Mouse (Mus musculus): ENCODE data around the gene Lrrn1. TPM values are rescaled to one million over a fixed set of nuclear protein-coding genes. Genes with fewer than 3 reads are reported as not detected.

Lrrn1 gene
- total RNA-seq (2021), result 10 to 100 TPM; 49.4 to 57.6 TPM
- long read RNA-seq, transcript Lrrn1-201 (2 exons, 3,700 nt), result major isoform, 17 of 20 reads
- long read RNA-seq, partial matches to known transcripts, result 0 of 20 reads
- long read RNA-seq, other reads (novel, unspliced or antisense), result 3 of 20 reads

DNA sequence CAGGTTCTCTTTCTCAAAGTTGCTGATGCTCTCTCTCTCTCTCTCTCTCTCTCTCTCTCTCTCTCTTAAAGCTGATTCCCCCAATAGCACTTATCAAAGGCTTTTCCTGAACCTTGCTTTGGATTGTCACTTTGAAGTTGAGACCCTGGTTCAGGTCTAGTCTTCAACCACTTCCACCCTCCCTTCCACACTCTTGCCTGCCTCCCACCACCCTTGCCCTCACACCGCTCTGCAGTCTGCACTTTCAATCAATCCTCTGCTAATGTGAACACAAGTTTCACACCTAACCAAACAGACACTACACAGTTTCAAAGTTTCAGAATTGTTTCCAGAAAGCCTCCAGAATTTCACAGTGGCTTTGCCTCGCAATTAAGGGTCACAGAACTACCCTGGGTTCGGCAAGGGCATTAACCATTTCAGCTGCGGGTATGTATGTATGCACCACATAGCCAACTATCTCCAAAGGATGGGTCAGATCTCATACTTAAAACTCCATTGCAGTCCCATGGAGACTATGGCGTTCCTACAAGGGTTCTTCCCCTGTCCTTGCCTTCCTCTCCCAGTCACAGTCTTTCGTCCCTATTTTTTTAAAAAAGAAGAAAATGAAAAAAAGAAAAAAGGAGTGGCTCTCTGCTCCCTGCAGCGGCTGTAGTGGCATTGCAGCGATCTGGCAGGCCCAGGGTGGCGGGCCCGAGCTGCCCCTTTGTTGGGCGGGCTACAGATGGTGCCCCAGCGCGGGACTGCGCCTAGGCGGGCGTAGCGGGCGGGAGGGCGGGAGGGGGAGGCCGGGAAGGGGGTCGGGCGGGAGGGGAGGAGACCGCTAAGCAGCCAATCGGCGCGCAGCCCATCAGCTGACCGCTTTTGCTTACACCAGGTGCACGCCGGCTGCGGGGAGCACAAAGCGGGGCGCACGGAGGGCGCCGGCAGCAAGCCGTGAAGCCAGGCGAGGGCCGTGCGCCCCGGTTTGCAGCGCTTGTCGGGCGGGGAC lies at the start of gene Lrrn1:
Lrrn1 (plus strand) TSS at position 892 of the 988 bp plus-strand sequence.
- DNase-seq (ENCODE audit: low spot score in 2 of 2), result peak; percentile 73 to 82

GRCm38 (mm10) chr6:107494491-107494890 lies 35.1 kb upstream of the Lrrn1 start:
- no peak for DNase-seq (ENCODE audit: low spot score in 2 of 2)

DNA sequence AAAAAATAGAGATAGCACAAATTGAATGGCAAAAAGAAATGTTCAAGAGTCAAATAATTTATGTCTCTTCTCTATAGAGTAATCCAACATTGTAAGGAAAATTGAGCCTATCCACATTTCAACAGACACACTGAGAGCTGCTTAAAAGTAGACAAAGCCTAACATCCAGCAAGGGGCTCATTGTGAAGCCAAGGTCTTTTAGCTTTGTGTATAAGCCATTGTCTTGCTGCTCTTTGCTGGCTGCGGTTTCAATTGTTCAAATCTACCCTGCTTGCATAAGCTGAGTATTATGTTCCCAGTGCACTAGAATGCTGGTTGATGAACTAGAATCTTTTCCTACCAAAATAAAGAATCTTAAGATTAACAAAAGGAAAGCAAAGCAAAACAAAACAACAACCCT lies 33.7 kb upstream of the Lrrn1 start:
- no peak for DNase-seq (ENCODE audit: low spot score in 2 of 2)

DNA sequence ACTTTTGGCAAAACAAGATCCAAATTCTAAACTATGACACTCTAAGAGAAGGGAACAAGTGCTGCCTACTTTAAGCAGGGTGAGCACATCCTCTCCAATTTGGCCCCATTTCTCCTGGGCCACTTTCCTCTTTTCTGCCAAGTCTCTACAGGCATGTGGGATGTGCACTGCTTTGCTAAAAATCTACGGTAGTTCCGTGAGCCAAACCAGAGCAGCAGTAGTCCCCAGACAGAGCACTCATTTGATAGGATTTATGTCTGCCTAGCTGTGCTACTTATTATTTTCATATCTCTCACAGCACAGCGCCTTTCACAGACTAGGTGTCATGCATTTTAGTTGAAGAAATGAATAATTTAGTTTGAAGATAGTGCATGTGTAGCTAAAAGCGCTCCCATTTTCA lies 15.9 kb upstream of the Lrrn1 start:
- no peak for DNase-seq (ENCODE audit: low spot score in 2 of 2)

DNA sequence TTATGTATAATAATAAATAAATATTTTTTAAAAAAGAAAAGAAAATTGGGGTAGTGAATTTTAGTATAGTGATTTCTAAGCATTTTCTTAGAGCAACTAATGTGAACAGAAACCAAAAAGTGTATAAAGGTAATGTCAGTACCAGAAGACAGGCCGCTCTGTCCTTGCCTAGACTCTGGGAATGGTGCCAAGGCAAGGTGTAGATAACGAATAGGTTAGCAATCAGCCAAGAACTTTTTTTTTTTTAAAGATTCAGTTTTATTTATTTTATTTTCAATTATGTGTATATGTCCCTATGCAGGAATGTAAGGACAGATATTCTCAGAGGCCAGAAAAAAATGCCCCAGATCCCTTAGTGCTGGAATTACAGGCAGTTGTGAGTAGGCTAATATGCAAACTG lies 5.6 kb upstream of the Lrrn1 start:
- no peak for DNase-seq (ENCODE audit: low spot score in 2 of 2)

GRCm38 (mm10) chr6:107529911-107530431 lies 403 bp downstream of the Lrrn1 start:
- DNase-seq (ENCODE audit: low spot score in 2 of 2), result peak; percentile 56 to 69

- DNase-seq (ENCODE audit: low spot score in 2 of 2), result peak in 1 of 2 experiments; percentile 21
Observed at GRCm38 (mm10) chr6:107530621-107531285, 1.2 kb downstream of the Lrrn1 start.

DNA sequence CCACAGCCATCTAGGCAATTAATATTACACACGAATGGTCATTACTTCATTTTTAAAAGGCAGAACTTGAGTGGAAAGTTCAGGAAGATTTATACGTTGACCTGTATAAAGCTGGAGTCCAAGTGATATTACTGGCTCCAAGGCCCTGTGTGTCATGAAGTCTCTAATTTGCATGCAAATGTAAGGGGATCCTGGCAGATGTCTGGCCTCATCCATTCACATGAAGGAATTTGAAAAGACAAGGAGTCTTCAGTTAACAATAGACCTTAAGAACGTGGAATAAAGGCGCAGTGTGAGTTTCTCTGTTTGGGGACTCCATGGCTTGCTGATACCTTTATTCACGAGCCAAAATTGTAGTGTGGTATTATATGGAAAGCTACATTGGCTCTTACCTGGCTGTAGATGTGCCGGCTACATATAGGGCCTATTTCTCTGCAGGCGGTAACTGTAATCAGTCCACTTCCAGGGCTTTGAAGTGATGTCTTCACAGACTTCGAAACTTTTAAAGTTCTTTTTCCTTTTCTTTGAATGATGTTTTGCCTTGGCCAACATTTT lies 2.0 kb downstream of the Lrrn1 start:
- no peak for DNase-seq (ENCODE audit: low spot score in 2 of 2)

GRCm38 (mm10) chr6:107534533-107534932 lies 5.0 kb downstream of the Lrrn1 start:
- DNase-seq (ENCODE audit: low spot score in 2 of 2), result no peak

GRCm38 (mm10) chr6:107536631-107537030 lies 7.1 kb downstream of the Lrrn1 start:
- no peak for DNase-seq (ENCODE audit: low spot score in 2 of 2)

DNA sequence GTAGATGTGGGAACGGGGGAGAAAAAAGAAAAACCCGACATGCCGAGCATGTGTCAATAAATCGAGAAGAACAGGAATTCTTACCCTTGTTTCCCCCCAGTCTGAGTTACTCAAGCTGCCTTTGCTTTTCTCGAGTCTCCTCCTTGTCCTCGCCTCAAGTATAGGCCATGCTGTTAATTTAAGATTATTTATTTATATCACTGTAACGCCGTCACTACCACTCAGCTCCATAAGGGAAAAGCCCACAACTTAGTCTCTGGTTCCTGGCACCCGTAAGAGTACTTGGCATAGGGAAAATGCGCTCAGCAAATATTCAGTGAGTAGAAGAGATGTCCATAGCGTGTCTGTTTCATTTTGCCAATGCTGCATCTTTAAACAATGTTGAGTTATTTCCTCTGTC lies 11.7 kb downstream of the Lrrn1 start:
- DNase-seq (ENCODE audit: low spot score in 2 of 2), result no peak

- DNase-seq (ENCODE audit: low spot score in 2 of 2), result peak; percentile 29 to 31
Observed at GRCm38 (mm10) chr6:107541918-107542317, 12.3 kb downstream of the Lrrn1 start.

DNA sequence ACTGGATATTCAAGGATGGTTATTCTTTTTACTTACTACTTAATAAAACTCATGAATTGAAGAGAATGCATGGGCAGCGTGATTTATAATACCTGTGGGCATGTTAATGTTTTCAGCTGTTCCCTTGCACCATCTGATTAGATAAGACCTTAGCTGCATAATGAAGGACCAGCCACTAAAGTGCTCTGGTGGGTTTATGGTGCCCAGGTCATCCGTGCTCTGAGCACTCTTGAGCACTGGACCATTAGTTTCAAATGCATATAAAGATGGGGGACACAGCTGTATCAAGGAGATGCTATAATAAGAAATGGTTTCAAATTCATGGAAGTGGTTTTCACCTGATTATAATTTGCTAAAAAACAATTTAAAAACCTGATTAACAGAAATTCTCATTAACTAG lies 16.7 kb downstream of the Lrrn1 start:
- no peak for DNase-seq (ENCODE audit: low spot score in 2 of 2)

- no peak for DNase-seq (ENCODE audit: low spot score in 2 of 2)
Observed at GRCm38 (mm10) chr6:107552511-107552910, 22.9 kb downstream of the Lrrn1 start.

DNA sequence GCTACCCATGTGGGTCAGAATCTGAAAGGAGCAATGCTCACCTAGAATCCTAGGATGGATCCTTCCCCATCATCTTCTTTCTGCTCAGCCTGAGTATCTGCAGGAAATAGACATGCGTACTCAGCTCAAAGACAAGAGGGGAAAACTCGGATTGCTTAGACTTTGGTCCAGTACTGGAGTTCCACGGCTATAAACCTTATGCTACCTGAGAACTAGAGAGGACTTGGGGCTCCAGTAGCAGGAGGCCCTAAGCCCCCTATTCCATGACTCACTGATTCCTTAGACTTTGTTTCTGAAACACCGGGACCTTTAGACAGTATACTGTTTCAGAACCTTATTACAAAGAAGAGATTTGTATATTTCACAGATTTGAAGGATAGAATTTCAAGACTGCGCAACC lies 25.8 kb downstream of the Lrrn1 start:
- no peak for DNase-seq (ENCODE audit: low spot score in 2 of 2)

GRCm38 (mm10) chr6:107556996-107557395 lies 27.4 kb downstream of the Lrrn1 start:
- peak; percentile 69 to 73 for DNase-seq (ENCODE audit: low spot score in 2 of 2)

- DNase-seq (ENCODE audit: low spot score in 2 of 2), result no peak
Observed at GRCm38 (mm10) chr6:107557806-107558205, 28.2 kb downstream of the Lrrn1 start.

- no peak for DNase-seq (ENCODE audit: low spot score in 2 of 2)
Observed at GRCm38 (mm10) chr6:107562255-107562654, 32.7 kb downstream of the Lrrn1 start.

- no peak for DNase-seq (ENCODE audit: low spot score in 2 of 2)
Observed at GRCm38 (mm10) chr6:107566944-107567634, 37.5 kb downstream of the Lrrn1 start.

GRCm38 (mm10) chr6:107574561-107574960 lies 45.0 kb downstream of the Lrrn1 start:
- no peak for DNase-seq (ENCODE audit: low spot score in 2 of 2)

GRCm38 (mm10) chr6:107575405-107575804 lies 45.8 kb downstream of the Lrrn1 start:
- no peak for DNase-seq (ENCODE audit: low spot score in 2 of 2)

Measured in layer of hippocampus, postnatal 10 days (tissue).